Mouse (Mus musculus) ES-Bruce4 (cell line): ENCODE results near the gene Aebp1.

Experiments used
- CTCF ChIP-seq: IDR thresholded peaks from one replicate; pipeline ENCODE4 v1.8.1; 2011; ENCODE audit warnings: low read depth, low read length
- EP300 ChIP-seq: IDR thresholded peaks from 2 replicates; pipeline ENCODE4 v1.6.1; 2011; ENCODE audit warnings: low read depth, low read length; ENCODE audit not compliant: insufficient read depth

DNA sequence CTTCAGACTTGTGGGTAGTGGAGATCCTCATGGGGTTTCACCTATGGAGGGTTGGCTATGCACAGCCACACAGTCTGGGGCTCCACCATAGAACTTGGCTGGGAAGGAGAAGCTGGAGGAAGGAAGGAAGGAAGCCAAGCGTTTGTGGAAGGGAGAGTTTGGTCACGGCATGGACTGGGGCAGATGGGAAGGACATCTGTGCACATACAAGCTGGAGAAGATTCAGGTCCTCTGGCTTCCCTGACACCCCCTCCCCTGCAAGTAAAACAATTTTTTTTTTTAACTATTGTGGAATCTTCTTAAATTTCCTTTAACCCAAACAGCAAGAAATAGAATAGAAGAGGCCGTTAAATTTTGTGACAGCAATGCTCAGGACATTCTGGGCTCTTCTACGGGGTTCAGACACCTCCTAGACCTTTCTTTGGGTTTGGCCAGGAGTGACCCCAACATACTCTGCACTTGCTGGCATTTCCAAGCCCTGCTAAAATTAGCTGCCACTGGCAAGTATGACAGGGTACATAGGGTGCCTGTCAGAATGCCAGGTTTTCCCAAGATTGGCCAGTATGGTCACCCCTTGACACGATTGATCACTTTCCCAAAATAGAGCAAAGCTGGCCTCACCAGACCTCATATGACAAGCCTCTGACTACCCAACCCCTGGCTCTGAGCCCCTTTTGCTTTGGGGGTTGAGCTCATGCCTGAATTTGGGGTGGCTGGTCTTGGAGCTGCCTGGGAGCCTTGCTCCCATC, 53.9 kb downstream of the Aebp1 start:
- no peak for TF ChIP-seq EP300
- TF ChIP-seq CTCF: no peak
